Mouse (Mus musculus) MEL-GATA-1-ER (cell line): ENCODE measurements around the gene Syne1.
A peak's percentile ranks its signal among the peaks of the same experiment; 100 is the strongest.

Experiments used
- DNase-seq: peaks from one replicate; pipeline ENCODE4 v3.0.0-alpha.2; 2012; ENCODE audit warnings: low read depth; ENCODE audit errors: extremely low read depth

Gene Syne1

DNA sequence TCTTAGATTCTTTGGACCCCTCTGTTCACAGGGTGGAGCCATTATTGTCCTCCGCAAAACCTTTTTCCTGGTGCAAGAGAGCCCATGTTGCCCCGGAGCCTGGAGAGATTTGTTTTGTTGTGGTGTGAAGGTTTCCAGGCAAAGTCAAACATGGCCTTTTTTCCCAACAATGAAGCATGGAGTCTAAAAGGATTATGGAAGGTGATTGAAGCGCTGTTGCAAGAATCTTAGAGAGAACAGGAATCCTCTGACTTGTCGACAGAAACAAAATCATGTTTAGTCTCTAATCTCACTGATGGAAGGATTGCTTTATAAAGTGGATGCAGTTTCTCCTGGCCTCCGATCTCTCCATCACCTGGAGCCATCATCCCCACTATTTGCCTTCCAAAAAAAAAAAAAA is at the start of gene Syne1:
TSS of gene Syne1 (minus strand) at position 101 of the 400 bp plus-strand sequence.
- no peak for DNase-seq

DNA sequence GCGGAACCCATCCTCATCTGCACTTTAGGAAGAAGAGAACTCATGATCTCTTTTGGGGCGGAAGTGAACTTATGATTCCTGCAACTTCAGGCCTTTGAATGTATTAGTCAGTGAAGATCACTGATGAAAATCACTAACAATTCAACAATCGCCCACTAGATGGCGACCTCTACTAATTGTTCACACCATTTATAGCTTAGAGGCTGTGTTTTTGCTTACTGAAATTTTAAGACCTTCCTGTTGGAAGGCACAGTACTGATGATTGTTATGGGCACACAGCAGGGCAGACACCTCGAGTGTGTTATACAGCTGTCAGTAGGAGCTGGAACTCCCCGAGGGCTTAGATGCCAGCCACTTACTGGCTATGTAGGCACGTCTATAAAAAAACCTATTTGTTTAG is 48.8 kb upstream of the Syne1 start:
- peak; percentile 55 for DNase-seq

DNA sequence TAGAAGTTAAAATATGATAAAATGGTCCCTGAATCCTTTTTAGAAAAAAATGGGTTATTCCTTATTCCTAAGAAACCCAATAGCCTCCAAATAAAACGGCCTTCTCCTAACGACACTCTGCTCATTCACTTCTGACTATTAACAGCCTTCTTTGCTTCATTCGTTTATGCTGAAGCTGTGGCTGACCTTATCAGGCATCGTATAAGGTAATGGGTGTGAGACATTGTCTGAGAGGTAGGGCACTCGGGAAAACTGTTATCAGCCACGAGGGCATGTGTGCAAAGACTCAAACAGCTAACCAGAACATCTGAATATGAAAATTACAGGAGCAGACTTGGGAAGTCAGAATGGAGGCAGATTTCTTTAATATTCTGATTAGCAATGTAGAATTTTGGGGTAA is 45.3 kb upstream of the Syne1 start:
- DNase-seq, result no peak

DNA sequence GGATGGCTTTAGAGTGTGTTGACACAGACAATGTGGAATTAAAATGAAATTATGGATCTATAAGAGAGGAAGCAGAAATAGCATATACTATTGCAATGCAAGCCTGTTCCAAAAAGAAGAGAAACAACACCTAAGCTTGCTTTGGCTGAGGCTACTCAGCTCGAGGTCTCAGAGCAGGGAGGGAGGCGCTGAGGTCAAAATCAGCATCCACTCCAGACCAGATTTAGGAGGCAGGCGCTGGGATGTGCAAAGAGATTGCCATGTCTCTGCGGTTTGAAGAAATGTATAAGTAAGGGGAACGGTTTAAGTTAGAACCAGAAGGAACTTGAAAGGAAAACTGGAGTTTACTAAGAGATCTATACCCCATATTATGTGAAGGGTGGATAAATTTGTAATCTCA is 43.2 kb upstream of the Syne1 start:
- DNase-seq, result no peak

DNA sequence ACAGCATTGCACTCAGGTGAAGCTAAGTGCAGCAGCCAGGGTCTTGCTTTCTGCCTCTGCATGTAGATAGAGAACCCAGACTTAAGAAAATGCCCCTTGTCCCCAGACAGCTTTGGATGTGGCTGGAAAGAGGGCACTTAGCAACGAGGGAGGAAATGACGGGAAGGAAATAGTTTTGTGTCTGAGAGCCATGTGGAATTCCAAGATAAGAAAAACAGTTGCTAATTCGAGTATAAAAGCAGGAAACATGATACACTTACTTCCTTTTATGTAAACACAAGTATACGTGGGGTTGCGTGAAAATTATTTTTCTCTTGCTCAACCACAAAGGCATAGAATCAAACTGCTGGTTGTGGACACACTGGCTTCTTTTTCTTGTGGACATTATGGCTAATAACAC is 42.2 kb upstream of the Syne1 start, which contains the start of gene Myct1:
TSS of gene Myct1 (plus strand) at position 312 of the 400 bp plus-strand sequence.
- peak; percentile 64 for DNase-seq

DNA sequence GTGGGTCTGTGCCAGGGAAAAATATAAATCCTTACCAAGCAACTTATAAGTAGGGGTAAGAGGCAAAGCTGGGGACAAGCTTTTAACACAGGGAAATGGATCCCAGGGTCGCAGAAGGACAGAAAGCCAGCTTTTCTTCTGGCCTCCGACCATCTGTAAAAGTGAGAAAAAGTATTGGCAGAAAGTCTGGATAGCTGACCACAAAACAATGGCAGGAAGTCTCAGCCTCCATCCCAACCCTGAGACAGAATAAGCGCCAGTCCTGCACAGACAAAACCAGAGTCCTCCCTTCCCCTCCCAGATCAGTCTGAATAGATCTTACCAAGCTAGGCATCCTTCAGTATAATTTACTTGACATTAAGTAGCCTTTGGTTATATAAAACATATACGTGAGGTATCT is 40.7 kb upstream of the Syne1 start:
- DNase-seq, result no peak

DNA sequence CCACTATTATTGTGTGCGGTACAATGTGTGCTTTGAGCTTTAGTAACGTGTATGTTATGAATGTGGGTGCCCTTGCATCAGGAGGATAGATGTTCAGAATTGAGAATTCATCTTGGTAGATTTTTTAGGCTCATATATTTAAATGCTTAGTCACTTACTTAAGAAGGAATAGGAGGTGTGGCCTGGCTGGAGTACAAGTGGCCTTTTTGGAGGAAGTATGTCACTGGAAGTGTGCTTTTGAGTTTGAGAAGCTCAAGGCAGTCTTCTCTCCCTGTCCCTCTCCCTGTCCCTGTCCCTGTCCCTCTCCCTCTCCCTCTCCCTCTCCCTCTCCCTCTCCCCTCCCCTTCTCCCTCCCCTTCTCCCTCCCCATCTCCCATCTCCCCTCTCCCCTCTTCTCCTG is 39.8 kb upstream of the Syne1 start:
- DNase-seq, result no peak

DNA sequence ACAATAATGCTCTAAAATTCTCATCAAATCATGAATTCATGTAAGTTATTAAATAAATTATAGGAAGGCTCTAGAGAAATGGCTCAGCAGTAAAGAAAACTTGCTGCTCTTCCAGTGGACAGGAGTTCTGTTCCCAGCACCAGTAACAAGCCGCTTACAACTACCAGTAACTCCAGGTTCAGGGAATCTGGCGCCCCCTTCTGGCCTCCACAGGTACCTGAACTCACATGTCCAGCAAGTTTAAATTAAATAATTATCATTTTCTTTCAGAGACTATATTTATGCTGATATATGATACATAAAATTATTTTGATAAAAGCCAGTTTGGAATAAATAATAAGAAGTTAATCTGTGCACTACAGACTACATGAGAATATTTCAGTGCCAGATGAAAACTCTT is 22.0 kb upstream of the Syne1 start:
- no peak for DNase-seq

DNA sequence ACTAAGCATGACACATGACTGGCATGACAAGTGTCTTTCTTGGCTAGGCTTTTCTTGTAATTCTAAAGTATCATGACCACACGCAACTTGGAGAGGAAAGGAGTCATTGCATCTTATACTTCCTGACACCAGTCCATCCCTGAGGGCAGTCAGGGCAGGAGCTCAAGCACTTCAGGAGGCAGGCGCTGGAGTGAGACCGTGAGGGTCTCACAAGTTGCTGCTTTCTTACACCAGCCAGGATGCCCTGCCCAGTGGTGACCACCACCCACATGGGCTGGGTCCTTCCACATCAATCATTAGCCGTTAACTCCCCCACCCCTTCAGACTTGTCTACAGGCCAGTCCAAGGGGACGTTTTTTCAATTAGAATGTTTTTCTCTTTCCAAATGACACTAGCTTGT is 20.1 kb upstream of the Syne1 start:
- no peak for DNase-seq

DNA sequence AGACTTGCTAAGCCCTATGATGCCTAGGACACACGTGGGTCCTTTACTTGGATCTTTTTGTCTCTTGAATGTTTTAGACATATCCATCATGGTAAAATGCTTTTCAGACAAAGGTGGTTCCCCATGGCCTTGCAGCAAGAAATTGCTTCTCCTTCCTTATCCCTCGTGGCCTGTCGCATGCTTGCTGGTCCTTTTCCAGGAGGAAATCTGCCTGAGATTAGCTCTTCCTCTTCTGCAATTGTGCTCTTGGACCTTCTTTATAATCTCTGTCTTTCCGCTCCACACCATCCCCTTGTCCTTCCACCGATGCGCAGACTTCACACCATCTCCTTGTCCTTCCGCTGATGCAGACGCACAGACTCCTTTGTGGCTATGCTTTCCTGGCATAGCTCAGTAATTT is 18.8 kb upstream of the Syne1 start:
- no peak for DNase-seq

DNA sequence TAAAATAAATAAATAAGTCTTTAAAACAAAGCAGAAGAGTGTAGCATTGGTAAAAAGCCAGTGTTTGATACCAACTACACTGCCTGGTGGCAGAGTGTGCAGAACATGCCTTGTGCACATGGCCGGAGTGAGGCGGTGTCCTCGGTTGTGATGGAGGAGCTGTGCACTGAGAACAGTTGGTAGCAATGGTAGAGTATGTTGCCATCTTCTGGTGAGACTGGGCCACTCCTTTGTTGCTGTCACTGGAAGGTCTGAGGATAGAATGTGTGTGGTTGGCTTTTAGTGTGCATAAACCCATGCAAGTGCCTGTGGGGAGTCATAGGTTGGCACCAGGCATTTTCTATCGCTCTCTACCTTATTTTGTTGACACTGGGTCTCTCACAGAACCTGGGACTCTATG is 17.7 kb upstream of the Syne1 start:
- no peak for DNase-seq

DNA sequence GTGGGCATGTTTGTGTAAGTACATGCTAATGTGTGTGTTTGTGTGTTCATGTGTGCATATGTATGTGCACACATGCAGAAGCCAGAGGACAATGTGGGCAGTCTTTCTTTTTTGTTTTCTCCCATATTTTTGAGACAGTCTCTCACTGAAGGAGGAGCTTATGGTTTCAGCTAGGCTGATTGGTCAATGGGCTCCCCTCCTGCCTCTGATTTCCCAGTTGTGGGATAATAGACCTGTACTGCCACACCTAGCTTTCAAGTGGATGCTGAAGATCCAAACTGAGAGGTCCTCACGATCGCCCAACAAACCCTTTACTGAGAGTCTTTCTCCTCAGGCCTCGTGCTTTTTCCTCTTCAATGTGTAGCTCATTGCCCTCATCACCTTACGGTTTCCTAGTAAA is 10.4 kb upstream of the Syne1 start:
- DNase-seq, result no peak

DNA sequence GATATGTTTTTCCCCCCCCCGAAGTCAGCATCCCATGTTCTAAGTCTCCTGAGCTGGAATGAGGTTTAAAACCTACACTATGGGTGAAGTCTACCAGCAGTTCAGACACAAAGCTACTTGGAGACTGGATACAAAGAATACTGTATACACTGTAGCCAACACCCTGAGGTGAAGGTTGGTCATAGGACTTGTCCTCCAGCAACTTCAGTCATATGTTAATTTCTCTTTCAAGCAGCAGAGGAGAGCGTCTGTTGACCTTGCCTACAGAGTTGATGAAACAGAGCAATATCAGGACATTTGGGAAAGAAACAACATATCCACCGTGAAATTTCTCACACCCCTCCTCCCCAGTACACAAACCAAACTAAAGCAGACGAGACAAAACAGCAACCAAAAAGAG is 9.2 kb upstream of the Syne1 start:
- DNase-seq, result no peak

DNA sequence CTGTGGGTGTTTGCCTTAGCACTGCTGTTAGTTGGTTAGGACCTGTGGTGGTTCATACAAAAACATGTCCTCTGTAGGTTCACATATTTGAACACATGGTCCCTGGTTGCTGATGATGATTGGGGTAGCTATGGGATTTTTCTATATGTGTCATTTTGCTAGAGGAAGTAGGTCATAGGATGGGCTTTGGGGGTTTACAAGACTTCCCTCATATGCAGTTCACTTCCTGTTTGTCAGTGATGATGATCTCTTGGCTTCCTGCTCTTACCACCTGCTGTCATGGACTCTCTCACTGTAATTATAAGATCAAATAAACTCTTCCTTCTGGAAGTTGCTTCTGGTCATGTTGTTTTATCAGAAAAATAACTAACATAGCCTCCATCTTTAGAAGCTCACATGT is 7.5 kb upstream of the Syne1 start:
- DNase-seq, result no peak

DNA sequence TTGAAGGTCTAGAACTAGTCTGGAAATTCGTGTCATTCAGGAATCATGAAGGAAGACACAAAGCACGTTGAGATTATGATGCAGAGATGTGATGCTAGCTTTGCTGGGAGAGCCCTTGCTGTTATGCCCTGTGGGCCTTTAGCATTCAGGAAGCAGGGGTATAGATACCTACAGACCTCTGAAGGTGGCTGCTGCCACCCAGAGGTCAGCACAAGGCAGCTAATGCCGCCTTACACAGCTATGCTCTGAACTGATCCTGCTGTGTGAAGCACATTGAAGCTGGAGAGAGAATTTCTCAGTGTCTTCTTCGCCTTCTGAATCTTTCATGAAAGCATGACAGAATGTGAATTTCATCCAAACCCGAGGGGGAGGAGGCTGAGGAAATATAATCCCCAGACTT is 3.7 kb upstream of the Syne1 start:
- no peak for DNase-seq

DNA sequence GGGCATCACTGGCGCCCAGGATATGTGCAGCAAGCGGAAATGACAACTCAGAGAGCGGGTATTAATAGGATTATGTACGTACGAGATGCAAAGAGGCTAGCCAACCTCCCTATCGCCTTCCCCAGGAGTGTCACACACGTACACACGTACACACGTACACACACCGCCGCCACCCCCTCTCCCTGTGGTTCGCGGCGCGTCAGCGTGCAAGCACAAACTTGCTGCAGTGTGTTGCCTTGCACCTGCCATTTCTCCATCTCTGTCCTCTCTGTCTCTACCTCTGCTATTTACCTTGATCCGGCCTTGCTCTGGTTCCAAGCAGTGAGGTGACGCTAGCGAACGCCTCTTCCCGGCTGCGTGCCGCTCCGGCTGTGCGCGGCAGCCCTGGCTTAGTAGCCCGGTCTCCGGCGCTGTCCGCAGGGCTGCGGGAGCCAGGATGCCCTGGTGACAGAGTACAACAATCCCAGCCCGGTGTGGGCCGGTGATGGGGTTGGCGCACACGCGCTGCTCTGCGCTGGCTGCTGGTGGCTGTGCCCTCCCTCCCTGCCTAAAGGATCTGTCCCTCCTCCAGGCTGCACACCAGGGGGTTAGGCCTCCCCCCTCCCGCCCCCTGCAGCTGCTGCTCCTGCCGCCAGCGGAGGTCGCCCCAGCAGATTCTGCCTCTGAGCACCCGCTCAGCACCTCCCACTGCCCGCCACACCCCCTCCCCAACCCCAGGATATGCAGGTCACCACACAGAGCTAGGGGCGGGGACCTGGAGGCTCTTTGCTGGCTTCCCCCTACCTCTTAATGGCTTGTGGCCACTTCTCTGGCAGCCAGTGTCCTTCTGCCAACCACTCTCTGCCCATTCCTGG is 887 bp downstream of the Syne1 start:
- no peak for DNase-seq

DNA sequence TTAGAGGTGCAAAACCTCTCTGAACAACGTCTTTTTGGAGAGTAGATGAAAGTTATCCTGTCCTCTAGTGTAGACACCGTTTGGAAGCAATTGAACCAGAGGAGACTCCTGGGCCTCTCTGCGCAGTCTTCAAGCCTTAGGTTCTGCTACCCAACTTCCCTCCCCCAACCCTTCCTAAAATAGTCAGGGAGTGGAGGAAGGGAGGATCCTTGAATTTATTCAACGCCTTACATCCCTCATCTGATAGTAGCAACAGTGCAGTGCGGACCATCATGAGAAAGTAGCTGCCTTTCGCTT is 1.5 kb downstream of the Syne1 start:
- no peak for DNase-seq

DNA sequence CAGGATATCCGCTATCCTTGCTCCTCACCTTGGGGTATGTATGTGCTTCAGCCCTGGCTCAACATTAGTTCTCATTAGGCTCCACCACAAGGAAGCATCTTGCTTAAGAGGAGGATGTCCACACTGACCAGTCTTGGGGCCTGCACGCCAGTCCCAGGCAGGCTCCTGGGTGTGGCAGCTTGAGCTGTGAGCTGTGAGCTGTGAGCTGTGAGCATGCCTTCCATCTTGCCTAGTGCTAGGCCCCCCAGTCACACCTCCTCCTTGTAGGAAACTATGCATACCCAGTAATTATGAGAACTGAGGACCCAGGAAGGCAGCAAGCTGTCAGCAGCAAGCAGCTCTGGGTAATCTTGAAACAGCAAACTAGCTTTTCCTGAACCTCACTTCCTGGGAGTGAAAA is 2.6 kb downstream of the Syne1 start:
- DNase-seq, result no peak

DNA sequence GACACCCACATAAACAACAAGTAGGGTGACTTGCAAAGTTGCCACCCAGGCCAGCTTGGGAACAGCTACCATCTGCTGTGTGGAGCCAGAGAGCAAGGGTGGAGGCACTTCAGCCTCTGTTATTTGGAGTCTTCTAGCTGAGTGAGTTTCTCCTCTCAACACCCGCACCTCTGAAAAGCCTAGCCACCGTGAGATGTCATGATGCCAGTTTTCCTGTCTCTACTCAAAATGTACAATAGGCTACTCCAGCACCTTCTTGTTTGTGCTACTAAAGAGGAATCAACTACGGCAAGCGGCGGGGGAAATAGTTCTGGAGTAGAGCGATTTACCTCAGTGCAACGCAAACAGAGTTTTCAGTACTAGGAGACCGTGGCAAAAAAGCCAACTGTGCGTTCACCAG is 3.5 kb downstream of the Syne1 start:
- DNase-seq, result no peak

DNA sequence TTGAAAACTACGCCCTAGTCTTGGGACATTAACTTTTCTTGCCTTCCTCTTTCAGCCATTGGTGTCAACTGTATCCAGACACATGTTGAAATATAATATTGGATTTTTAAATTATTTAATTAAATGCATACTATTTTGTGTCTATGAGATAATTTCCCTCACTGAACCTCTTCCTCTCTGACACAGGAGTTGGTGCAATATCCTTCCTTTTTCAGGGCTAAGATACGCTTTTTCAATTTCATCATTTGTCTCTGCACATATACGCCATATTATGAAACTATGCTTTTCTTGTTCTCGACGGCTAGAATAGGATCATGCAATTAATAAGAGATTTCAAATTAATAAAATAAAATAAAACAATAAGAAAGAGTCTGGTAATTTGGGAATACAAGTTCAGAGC is 4.9 kb downstream of the Syne1 start:
- no peak for DNase-seq

DNA sequence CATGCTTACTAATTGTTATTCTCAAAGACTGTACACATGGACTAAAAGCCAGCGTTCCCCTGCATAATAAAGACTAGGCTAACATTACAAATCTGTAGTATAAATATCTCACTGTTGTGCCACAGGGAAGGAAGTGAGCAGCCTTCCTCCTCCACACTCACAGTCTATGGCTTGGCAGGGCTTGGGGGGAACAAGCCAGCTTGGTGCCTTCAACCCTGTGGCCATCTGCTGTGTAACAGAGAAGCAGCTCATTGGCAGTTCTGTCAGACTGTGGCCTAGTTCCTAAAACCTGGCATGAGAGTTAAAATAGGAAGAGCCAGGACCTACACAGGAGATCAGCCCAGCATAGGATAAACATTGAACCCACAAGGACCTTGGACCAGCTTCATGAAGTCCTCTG is 23.0 kb downstream of the Syne1 start:
- DNase-seq, result no peak

DNA sequence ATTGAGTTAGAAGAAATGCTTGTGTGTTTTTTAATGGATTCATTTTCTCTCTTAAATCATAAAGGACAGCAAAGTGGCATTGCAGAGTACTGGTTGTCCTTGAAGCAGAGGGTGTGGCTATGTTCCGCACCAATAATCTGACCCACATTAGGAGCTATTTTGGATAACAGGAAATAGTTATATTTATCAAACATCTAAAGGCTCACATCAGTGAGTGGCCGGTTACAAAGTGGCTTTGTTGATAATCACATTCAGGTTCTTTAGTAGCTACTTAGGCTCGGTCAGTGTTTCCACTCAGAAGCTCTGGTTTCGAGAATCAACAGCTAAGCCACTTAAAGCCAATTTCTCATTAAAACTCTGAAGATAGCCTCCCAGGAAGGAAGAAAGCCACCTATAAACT is 23.6 kb downstream of the Syne1 start:
- no peak for DNase-seq

DNA sequence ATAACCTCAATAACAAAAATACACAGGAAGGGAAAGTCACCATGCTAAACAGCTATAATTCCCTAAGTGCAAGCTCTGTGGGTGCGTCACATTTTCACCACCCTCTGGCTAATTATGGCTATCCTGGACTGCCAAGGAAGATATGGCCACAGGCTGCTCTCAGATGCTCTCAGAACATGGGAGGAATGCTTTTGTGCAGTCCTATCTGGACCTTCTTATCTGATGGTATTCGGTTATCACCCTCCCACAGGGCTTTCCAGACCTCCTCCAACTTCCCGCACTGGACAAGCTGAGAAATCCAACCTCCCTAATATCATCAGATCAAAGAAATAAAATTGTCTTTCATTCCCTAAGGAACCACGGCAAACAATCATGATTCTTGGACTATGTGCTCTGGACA is 28.4 kb downstream of the Syne1 start:
- DNase-seq, result no peak

DNA sequence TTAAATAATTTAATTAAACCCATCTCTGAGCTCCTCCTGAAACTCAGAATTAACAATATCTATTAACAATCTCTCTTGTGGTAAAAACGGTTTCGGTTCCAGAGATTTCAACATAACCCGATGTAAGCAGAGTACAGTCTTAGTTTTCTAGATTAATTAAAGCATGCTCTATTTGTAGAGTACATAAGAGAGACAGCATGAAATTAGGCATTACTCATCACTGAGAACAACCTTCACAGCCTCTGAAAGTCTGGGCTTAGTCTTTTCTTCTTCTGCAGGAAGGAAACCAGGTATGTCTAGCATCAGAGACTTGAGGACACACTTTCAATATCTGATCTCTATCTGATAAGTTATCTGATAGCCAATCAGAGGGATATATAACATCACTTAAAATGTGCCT is 29.0 kb downstream of the Syne1 start:
- DNase-seq, result no peak
